Mouse (Mus musculus) cerebellum, adult 2 months (tissue): ENCODE results near the gene Axdnd1. TPM values are rescaled to one million over a fixed set of nuclear protein-coding genes. Genes with fewer than 3 reads are reported as not detected.

Experiments used
- DNase-seq, 2 experiments: peaks; one replicate each; pipeline ENCODE4 v3.0.0; 2021
- H3K27ac ChIP-seq: fragments of 200-500 bp; 2 replicates; pipeline ENCODE4 v1.5.1; 2012; ENCODE audit warnings: low read length, control low read depth, inconsistent platforms; ENCODE audit not compliant: insufficient read depth
- H3K27me3 ChIP-seq: fragments of 200-500 bp; 2 replicates; pipeline ENCODE4 v1.6.1; 2012; ENCODE audit warnings: inconsistent platforms, mild to moderate bottlenecking, low read length, moderate library complexity; ENCODE audit not compliant: control insufficient read depth, insufficient read depth
- H3K4me1 ChIP-seq: fragments of 200-500 bp; 2 replicates; pipeline ENCODE4 v1.6.1; 2011; ENCODE audit warnings: low read length; ENCODE audit not compliant: control insufficient read depth, insufficient read depth
- H3K4me3 ChIP-seq: fragments of 200-500 bp; replicated peaks from 2 replicates; pipeline ENCODE3; 2011; ENCODE audit warnings: mild to moderate bottlenecking, low read depth, low read length, control low read depth; ENCODE audit not compliant: insufficient read depth
- POLR2A ChIP-seq: fragments of 200-500 bp; IDR thresholded peaks from 2 replicates; pipeline ENCODE4 v1.6.1; 2011; ENCODE audit warnings: low read length, control low read depth, borderline replicate concordance; ENCODE audit not compliant: insufficient read depth
- WGBS: fragments of 180-500 bp; shearing (Covaris S2); methylation state at CpG from one replicate; pipeline ENCODE4 v1.1.7; 2018; 5-methylcytosine and 5-hydroxymethylcytosine counted together
- polyA plus RNA-seq: library from polyadenylated mRNA; depleted of rRNA; stranded (reverse); fragments of >200 nt; gene quantifications from 2 replicates; pipeline ENCODE4 v1.2.3, GENCODE M21; 2012; rRNA removed

The Axdnd1 gene
- polyA plus RNA-seq, 1 experiment = 0.38 TPM

GRCm38 (mm10) chr1:156273647-156274046 lies 147.3 kb downstream of the Axdnd1 start:
- Histone ChIP-seq H3K4me1 (no peaks in the 10 kb centered on the region), H3K27ac (no peak overlapping the region), H3K27me3 (no peaks in the 10 kb centered on the region), H3K4me3 (no peak overlapping the region)
- 68% methylated on average over 7 of the region's 7 CpGs for WGBS
- DNase-seq = no peak
- TF ChIP-seq POLR2A = no peak

Other genes starting within 250 kb of the Axdnd1 start
- 2.4 and 3.4 TPM in 2 replicates for gene Fam163a, start 216.1 kb downstream of the Axdnd1 start, polyA plus RNA-seq
- 1.3 TPM in 2 replicates for gene Tdrd5, start 117.5 kb downstream of the Axdnd1 start, polyA plus RNA-seq
- gene Nphs2, start 110.4 kb downstream of the Axdnd1 start, polyA plus RNA-seq = 0.03 and 0.10 TPM in 2 replicates
- gene Gm2000, start 55.1 kb downstream of the Axdnd1 start, polyA plus RNA-seq = 20.7 and 30.4 TPM in 2 replicates
- gene Soat1, start 53.2 kb upstream of the Axdnd1 start, polyA plus RNA-seq = 16.5 and 17.7 TPM in 2 replicates
- gene Gm10031, start 102.9 kb upstream of the Axdnd1 start, polyA plus RNA-seq = 8.7 and 9.5 TPM in 2 replicates
- gene Abl2, start 137.6 kb upstream of the Axdnd1 start, polyA plus RNA-seq = 16.4 and 17.2 TPM in 2 replicates